Mouse (Mus musculus): ENCODE data around the gene Myo1d.

- TF ChIP-seq CTCF (conservative IDR thresholded peaks at IDR 0.05; ENCODE audit: insufficient read depth, insufficient read length, low read depth, low read length), result no peak
- TF ChIP-seq POLR2A (IDR thresholded peaks at IDR 0.05; ENCODE audit: low read depth, low read length), result no peak
Measured at GRCm38 (mm10) chr11:80585761-80586160, 194.1 kb downstream of the Myo1d start.

Measured in kidney, adult 2 months (tissue).